Mouse (Mus musculus) heart, embryonic 10.5 days (tissue): ENCODE data around the gene Nudt17. TPM values are rescaled to one million over a fixed set of nuclear protein-coding genes. Genes with fewer than 3 reads are reported as not detected.

Source experiments
- DNase-seq: peaks from one replicate; pipeline ENCODE4 v3.0.0-alpha.2; 2017; ENCODE audit warnings: low spot score
- H3K27ac ChIP-seq: fragments of 300-500 bp; sonication (generic); 2 replicates; pipeline ENCODE4 v1.5.1; 2016; ENCODE audit warnings: mild to moderate bottlenecking
- H3K27me3 ChIP-seq: fragments of 300-500 bp; sonication (generic); 2 replicates; pipeline ENCODE4 v1.6.1; 2016; ENCODE audit warnings: mild to moderate bottlenecking; ENCODE audit not compliant: poor library complexity, insufficient read depth, severe bottlenecking
- H3K36me3 ChIP-seq: fragments of 300-500 bp; sonication (generic); 2 replicates; pipeline ENCODE4 v1.6.1; 2016; ENCODE audit warnings: mild to moderate bottlenecking, moderate library complexity
- H3K4me1 ChIP-seq: fragments of 300-500 bp; sonication (generic); 2 replicates; pipeline ENCODE4 v1.6.1; 2016; ENCODE audit warnings: mild to moderate bottlenecking
- H3K4me3 ChIP-seq: fragments of 300-500 bp; sonication (generic); 2 replicates; pipeline ENCODE4 v1.5.1; 2016; ENCODE audit warnings: mild to moderate bottlenecking, moderate library complexity
- H3K9me3 ChIP-seq: fragments of 300-500 bp; sonication (generic); 2 replicates; pipeline ENCODE4 v1.6.1; 2016; ENCODE audit warnings: mild to moderate bottlenecking, moderate library complexity
- WGBS: fragments of 180-500 bp; shearing (Covaris S2); methylation state at CpG from one replicate; pipeline ENCODE4 v1.1.7; 2016; 5-methylcytosine and 5-hydroxymethylcytosine counted together
- polyA plus RNA-seq: library from polyadenylated mRNA; unstranded; fragments of >200 nt; fragmentation: Nextera tagmentation; extraction: Ambion mirVana; gene quantifications from 2 replicates; pipeline ENCODE4 v1.2.1, GENCODE M21; 2016

The Nudt17 gene
- polyA plus RNA-seq, 1 experiment from 2014 or later, result 7.1 TPM

GRCm38 (mm10) chr3:96663432-96664239, 44.7 kb downstream of the Nudt17 start:
- WGBS, result 7% methylated on average over 17 of the region's 18 CpGs
- DNase-seq, result peak; percentile 91
- H3K36me3 ChIP-seq, result no peaks in the 10 kb centered on the region
- H3K27ac ChIP-seq, result peak overlapping the region; percentile 29; the same call in 1 of the 2 replicates
- no peaks in the 10 kb centered on the region for H3K9me3 ChIP-seq
- H3K27me3 ChIP-seq, result 0 out of 2 replicates have a peak, but pooled peaks cover 4% of the 10 kb centered on the region
- H3K4me3 ChIP-seq, result peak overlapping the region; percentile 49
- H3K4me1 ChIP-seq, result peaks cover 13% of the 10 kb centered on the region

GRCm38 (mm10) chr3:96662731-96663316, 45.5 kb downstream of the Nudt17 start:
- no peak for DNase-seq
- Histone ChIP-seq H3K4me1 (peaks cover 13% of the 10 kb centered on the region), H3K4me3 (peak overlapping the region; percentile 49), H3K27me3 (0 out of 2 replicates have a peak, but pooled peaks cover 4% of the 10 kb centered on the region), H3K36me3 (no peaks in the 10 kb centered on the region), H3K9me3 (no peaks in the 10 kb centered on the region), H3K27ac (peak overlapping the region; percentile 29; the same call in 1 of the 2 replicates)
- WGBS, result 45% methylated on average over 8 of the region's 8 CpGs

- Histone ChIP-seq H3K27me3 (0 out of 2 replicates have a peak, but pooled peaks cover 4% of the 10 kb centered on the region), H3K36me3 (peaks cover 5% of the 10 kb centered on the region; the same call in 1 of the 2 replicates), H3K9me3 (no peaks in the 10 kb centered on the region), H3K4me3 (no peak overlapping the region), H3K4me1 (peaks cover 13% of the 10 kb centered on the region), H3K27ac (no peak overlapping the region)
- 77% methylated on average over 2 of the region's 2 CpGs for WGBS
- no peak for DNase-seq
These were observed 47.5 kb downstream of the Nudt17 start for GRCm38 (mm10) chr3:96660901-96661300.

Other genes with a start within 250 kb of the Nudt17 start
- 5.5 and 8.9 TPM in 2 replicates for gene Hfe2, start 183.4 kb downstream of the Nudt17 start, polyA plus RNA-seq
- 59.9 and 75.5 TPM in 2 replicates for gene Txnip, start 150.6 kb downstream of the Nudt17 start, polyA plus RNA-seq
- gene Gm16253, start 131.6 kb downstream of the Nudt17 start, polyA plus RNA-seq, result 0.88 and 2.8 TPM in 2 replicates
- 37.1 and 37.2 TPM in 2 replicates for gene Polr3gl, start 114.4 kb downstream of the Nudt17 start, polyA plus RNA-seq
- 6.8 and 10.4 TPM in 2 replicates for gene Ankrd34a, start 111.9 kb downstream of the Nudt17 start, polyA plus RNA-seq
- gene Lix1l, start 107.4 kb downstream of the Nudt17 start, polyA plus RNA-seq, result 4.7 and 4.8 TPM in 2 replicates
- gene Rbm8a, start 78.6 kb downstream of the Nudt17 start, polyA plus RNA-seq, result 112 and 150 TPM in 2 replicates
- 37.1 and 39.0 TPM in 2 replicates for gene Pex11b, start 73.2 kb downstream of the Nudt17 start, polyA plus RNA-seq
- gene Gm42957, start 73.1 kb downstream of the Nudt17 start, polyA plus RNA-seq, result 0.10 and 0.26 TPM in 2 replicates
- 0.74 and 0.84 TPM in 2 replicates for gene Itga10, start 63.0 kb downstream of the Nudt17 start, polyA plus RNA-seq
- gene Ankrd35, start 38.4 kb downstream of the Nudt17 start, polyA plus RNA-seq, result 0.14 TPM in 2 replicates
- gene Pias3, start 12.2 kb downstream of the Nudt17 start, polyA plus RNA-seq, result 41.8 and 43.4 TPM in 2 replicates
- gene Polr3c, start 19.1 kb upstream of the Nudt17 start, polyA plus RNA-seq, result 37.7 and 41.0 TPM in 2 replicates
- 47.9 and 59.6 TPM in 2 replicates for gene Rnf115, start 19.1 kb upstream of the Nudt17 start, polyA plus RNA-seq
- gene Pdzk1, start 120.7 kb upstream of the Nudt17 start, polyA plus RNA-seq, result 0.98 TPM in 1 of 2 replicates, not detected in the other
- gene Cd160, start 120.8 kb upstream of the Nudt17 start, polyA plus RNA-seq, result 0.06 TPM in 1 of 2 replicates, not detected in the other
- 57.3 and 133 TPM in 2 replicates for gene Gja5, start 196.1 kb upstream of the Nudt17 start, polyA plus RNA-seq
- 31.7 and 37.8 TPM in 2 replicates for gene Gpr89, start 196.8 kb upstream of the Nudt17 start, polyA plus RNA-seq
- not detected in 2 replicates for gene Gja8, start 217.5 kb upstream of the Nudt17 start, polyA plus RNA-seq